Mouse (Mus musculus) activated CD4-positive, CD25-positive, alpha-beta regulatory T cell, adult 4 months (primary cell): ENCODE data around the gene Megf11. TPM values are rescaled to one million over a fixed set of nuclear protein-coding genes. Genes with fewer than 3 reads are reported as not detected.

Experiments used
- ATAC-seq: one replicate; pipeline ENCODE4 v1.8.0; 2017
- polyA plus RNA-seq, 2 experiments: library from polyadenylated mRNA; unstranded; fragments of 100-300 nt; shearing (Covaris generic); gene quantifications; one replicate each; pipeline ENCODE4 v1.2.1; 2017

Megf11 gene
- polyA plus RNA-seq, 2 experiments from 2014 or later = 0.14 to 0.28 TPM

- ATAC-seq = no peak
These were observed 182.1 kb downstream of the Megf11 start for GRCm38 (mm10) chr9:64567482-64567881.

GRCm38 (mm10) chr9:64568467-64569260 lies 183.2 kb downstream of the Megf11 start:
- ATAC-seq = no peak

GRCm38 (mm10) chr9:64570448-64570847 lies 185.0 kb downstream of the Megf11 start:
- no peak for ATAC-seq

GRCm38 (mm10) chr9:64571091-64571490 lies 185.7 kb downstream of the Megf11 start:
- ATAC-seq = no peak

- ATAC-seq = no peak
These were observed 187.3 kb downstream of the Megf11 start for GRCm38 (mm10) chr9:64572629-64573190.

- no peak for ATAC-seq
These were observed 190.2 kb downstream of the Megf11 start for GRCm38 (mm10) chr9:64575658-64576057.

- ATAC-seq = no peak
These were observed 190.9 kb downstream of the Megf11 start for GRCm38 (mm10) chr9:64576143-64576878.

- no peak for ATAC-seq
These were observed 191.7 kb downstream of the Megf11 start for GRCm38 (mm10) chr9:64577156-64577555.

GRCm38 (mm10) chr9:64578014-64578413 lies 192.6 kb downstream of the Megf11 start:
- ATAC-seq = no peak

- no peak for ATAC-seq
These were observed 193.9 kb downstream of the Megf11 start for GRCm38 (mm10) chr9:64579306-64579705.

GRCm38 (mm10) chr9:64586292-64586691 lies 200.9 kb downstream of the Megf11 start:
- no peak for ATAC-seq

- ATAC-seq = no peak
These were observed 202.6 kb downstream of the Megf11 start for GRCm38 (mm10) chr9:64587991-64588390.

- ATAC-seq = no peak
These were observed 205.2 kb downstream of the Megf11 start for GRCm38 (mm10) chr9:64590634-64591041.

- no peak for ATAC-seq
These were observed 206.0 kb downstream of the Megf11 start for GRCm38 (mm10) chr9:64591436-64591835.

- no peak for ATAC-seq
These were observed 209.0 kb downstream of the Megf11 start for GRCm38 (mm10) chr9:64594442-64594841.

GRCm38 (mm10) chr9:64598427-64598826 lies 213.0 kb downstream of the Megf11 start:
- no peak for ATAC-seq

GRCm38 (mm10) chr9:64600731-64601130 lies 215.3 kb downstream of the Megf11 start:
- ATAC-seq = no peak

- ATAC-seq = no peak
These were observed 217.5 kb downstream of the Megf11 start for GRCm38 (mm10) chr9:64602895-64603294.

- no peak for ATAC-seq
These were observed 218.8 kb downstream of the Megf11 start for GRCm38 (mm10) chr9:64604217-64604711.

GRCm38 (mm10) chr9:64605077-64605714 lies 219.8 kb downstream of the Megf11 start:
- no peak for ATAC-seq

GRCm38 (mm10) chr9:64605735-64606349 lies 220.4 kb downstream of the Megf11 start:
- ATAC-seq = no peak

- ATAC-seq = no peak
These were observed 221.6 kb downstream of the Megf11 start for GRCm38 (mm10) chr9:64607049-64607448.
